Mouse (Mus musculus) G1E (cell line): Measurements from ENCODE around the gene Tas2r135.

Experiments
- CTCF ChIP-seq: IDR thresholded peaks from 2 replicates; pipeline ENCODE4 v1.5.1; 2012; ENCODE audit warnings: low read depth, low read length, inconsistent platforms, mixed read lengths
- GATA1 ChIP-seq: IDR thresholded peaks from 2 replicates; pipeline ENCODE4 v1.6.1; 2012; ENCODE audit warnings: borderline replicate concordance, low read length, inconsistent platforms, mixed read lengths
- GATA2 ChIP-seq: IDR thresholded peaks from 2 replicates; pipeline ENCODE4 v1.6.1; 2012; ENCODE audit warnings: low read depth, low read length, inconsistent platforms, borderline replicate concordance
- POLR2AphosphoS5 ChIP-seq: IDR thresholded peaks from 2 replicates; pipeline ENCODE4 v1.6.1; 2012; ENCODE audit warnings: low read depth, low read length, inconsistent platforms; ENCODE audit not compliant: insufficient replicate concordance
- TAL1 ChIP-seq: conservative IDR thresholded peaks from 2 replicates; pipeline ENCODE4 v1.6.1; 2012; ENCODE audit warnings: low read depth, low read length, inconsistent platforms, mixed read lengths

DNA sequence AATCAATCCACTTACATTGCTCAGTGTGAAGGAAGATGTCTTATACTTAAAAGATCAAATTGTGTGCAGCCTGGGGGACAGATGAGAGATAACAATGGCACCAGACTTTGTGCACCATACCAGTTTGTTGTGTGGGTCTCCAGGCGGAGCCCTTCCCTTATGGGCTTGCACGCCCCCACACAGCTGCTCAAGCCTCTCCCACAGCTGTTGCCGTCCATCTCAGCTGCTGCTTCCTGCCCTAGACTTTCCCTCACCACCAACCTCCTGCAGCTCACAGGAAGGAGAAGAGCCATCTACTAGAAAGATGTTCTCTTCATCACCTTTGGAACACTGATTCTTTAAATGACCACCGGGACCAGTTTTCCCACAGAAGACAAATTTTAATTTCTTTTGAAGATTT, 19.6 kb upstream of the Tas2r135 start:
- TF ChIP-seq GATA1 (no peak), CTCF (no peak), GATA2 (no peak), TAL1 (no peak), POLR2AphosphoS5 (no peak)
